10 mouse cellular contexts compared by ENCODE assay signal in the genomic region with DNA sequence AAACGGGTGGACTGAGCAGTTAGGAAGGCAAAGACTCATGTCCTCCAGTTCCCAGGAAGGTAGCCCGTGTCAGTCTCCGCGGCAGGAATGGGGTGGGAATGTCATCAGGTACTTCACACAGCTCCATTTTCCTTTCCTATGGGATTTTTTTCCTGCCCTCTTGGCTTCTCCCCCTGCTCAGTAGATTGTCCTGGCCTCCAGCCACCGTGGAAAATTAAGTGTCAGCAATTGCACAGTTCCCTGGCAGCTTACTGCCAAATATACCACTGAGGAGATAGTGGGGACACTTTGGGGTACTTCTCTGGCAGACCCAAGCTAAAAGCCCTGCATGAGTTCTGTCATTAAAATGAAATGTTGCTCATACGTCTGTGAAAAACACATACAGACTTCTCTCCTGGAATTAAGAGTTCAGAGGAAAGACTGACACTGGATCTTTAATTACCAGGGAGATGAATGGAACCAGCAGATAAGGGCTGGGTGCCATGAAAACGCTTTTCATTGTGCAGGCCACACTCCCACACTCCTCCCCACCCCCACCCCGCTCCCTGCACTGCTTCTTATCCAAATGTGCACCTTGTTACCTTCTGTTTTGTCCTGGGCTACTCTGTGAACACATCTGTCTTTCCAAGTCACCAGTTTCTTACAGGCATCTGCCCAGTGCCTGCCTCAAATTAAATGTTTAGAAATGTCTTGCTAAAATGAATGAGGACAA.
DNase-seq lines count a peak whose midpoint lies in the region; ATAC-seq lines count a peak whose summit lies in the region.
"Had no signal": no experiment of that assay in that cellular context is flagged by ENCODE, and none has a peak within 500 bp of the region (broad histone marks: within the 10 kb centered on the region; RNA-seq: fewer than 3 reads in every experiment).

No protein-coding gene starts in this region.

- DNase-seq in heart, postnatal 4 days: peak; percentile 13
- no peak for DNase-seq in heart, adult 9 months (ENCODE audit: low spot score in 2 of 2)
- peak; percentile 58 for DNase-seq in c-Kit-positive CD71-positive TER-119-negative erythroid progenitor cells, embryonic 14.5 days (ENCODE audit: low read depth)
- DNase-seq in urinary bladder, postnatal 36 days (ENCODE audit: low spot score in 2 of 2): no peak
- DNase-seq: cerebellum, postnatal 36 days; right cerebral cortex, postnatal 4 days; thymus, postnatal 14 days had no signal

- no peak overlapping the region for H3K4me2 ChIP-seq in forebrain, embryonic 13.5 days
- H3K4me2 ChIP-seq in liver, embryonic 15.5 days: peak overlapping the region; percentile 18

- no peak overlapping the region; the same call in 1 of the 2 replicates for H3K27ac ChIP-seq in forebrain, embryonic 13.5 days
- no peak overlapping the region for H3K27ac ChIP-seq in liver, embryonic 15.5 days (replicated peaks)

- H3K4me1 ChIP-seq in forebrain, embryonic 13.5 days: peaks cover 8% of the 10 kb centered on the region; the same call in 1 of the 2 replicates
- H3K4me1 ChIP-seq in liver, embryonic 15.5 days (replicated peaks): peaks cover 9% of the 10 kb centered on the region

- WGBS in forebrain, embryonic 13.5 days: 41% methylated on average over 8 of the region's 8 CpGs
- 43% methylated on average over 8 of the region's 8 CpGs for WGBS in liver, embryonic 15.5 days (ENCODE audit: insufficient replicate concordance)

- no peaks in the 10 kb centered on the region for H3K36me3 ChIP-seq in forebrain, embryonic 13.5 days (ENCODE audit: poor library complexity, severe bottlenecking)
- no peaks in the 10 kb centered on the region for H3K36me3 ChIP-seq in liver, embryonic 15.5 days (replicated peaks)

- H3K9me3 ChIP-seq in forebrain, embryonic 13.5 days (replicated peaks): no peaks in the 10 kb centered on the region
- no peaks in the 10 kb centered on the region for H3K9me3 ChIP-seq in liver, embryonic 15.5 days (replicated peaks)

- ATAC-seq in forebrain, embryonic 13.5 days: peak; percentile 62; the same call in 1 of the 2 replicates
- ATAC-seq in liver, embryonic 15.5 days (ENCODE audit: insufficient read depth): peak; percentile 89
- ATAC-seq in frontal cortex, adult (ENCODE audit: low TSS enrichment): no peak

- no peak overlapping the region for H3K9ac ChIP-seq in forebrain, embryonic 13.5 days
- no peak overlapping the region for H3K9ac ChIP-seq in liver, embryonic 15.5 days

- H3K27me3 ChIP-seq in forebrain, embryonic 13.5 days: no peaks in the 10 kb centered on the region
- H3K27me3 ChIP-seq in liver, embryonic 15.5 days: no peaks in the 10 kb centered on the region

- no peak overlapping the region for H3K4me3 ChIP-seq in forebrain, embryonic 13.5 days
- no peak overlapping the region for H3K4me3 ChIP-seq in liver, embryonic 15.5 days (replicated peaks)

Comparison
In these comparisons a context has a peak if more than half of its experiments do, and no peak if none do; other contexts are left out.
1. DNase-seq: peak in heart, postnatal 4 days (single experiment) and c-Kit-positive CD71-positive TER-119-negative erythroid progenitor cells, embryonic 14.5 days (single experiment); none in heart, adult 9 months (0 of 2) and urinary bladder, postnatal 36 days (0 of 2).